Mouse (Mus musculus) neural tube, embryonic 11.5 days (tissue): Measurements from ENCODE around the gene Usp33. TPM values are rescaled to one million over a fixed set of nuclear protein-coding genes. Genes with fewer than 3 reads are reported as not detected.

Experiments used
- ATAC-seq: fragments of 200-750 bp; cut with Nextera tagmentation; 2 replicates; pipeline ENCODE4 v1.8.0; 2017; ENCODE audit warnings: moderate number of reproducible peaks, mild to moderate bottlenecking, moderate TSS enrichment, moderate library complexity; ENCODE audit not compliant: insufficient read depth, low FRiP score, low TSS enrichment
- DNase-seq: peaks from one replicate; pipeline ENCODE4 v3.0.0-alpha.2; 2015; ENCODE audit warnings: low spot score
- H3K27ac ChIP-seq: fragments of 300-500 bp; sonication (generic); 2 replicates; pipeline ENCODE4 v1.5.1; 2014; ENCODE audit warnings: low read depth, mild to moderate bottlenecking, low read length
- H3K27me3 ChIP-seq: fragments of 300-500 bp; sonication (generic); 2 replicates; pipeline ENCODE4 v1.6.1; 2014; ENCODE audit warnings: mild to moderate bottlenecking, low read length, mixed read lengths; ENCODE audit not compliant: control insufficient read depth, insufficient read depth
- H3K36me3 ChIP-seq: fragments of 300-500 bp; sonication (generic); 2 replicates; pipeline ENCODE4 v1.6.1; 2014; ENCODE audit warnings: mild to moderate bottlenecking, low read length, moderate library complexity, mixed read lengths; ENCODE audit not compliant: control insufficient read depth, insufficient read depth
- H3K4me1 ChIP-seq: fragments of 300-500 bp; sonication (generic); 2 replicates; pipeline ENCODE4 v1.6.1; 2014; ENCODE audit warnings: low read length, mixed read lengths; ENCODE audit not compliant: control insufficient read depth, insufficient read depth
- H3K4me2 ChIP-seq: fragments of 300-500 bp; sonication (generic); 2 replicates; pipeline ENCODE4 v1.6.1; 2014; ENCODE audit warnings: low read depth, mild to moderate bottlenecking, moderate library complexity
- H3K4me3 ChIP-seq: fragments of 300-500 bp; sonication (generic); 2 replicates; pipeline ENCODE4 v1.5.1; 2014; ENCODE audit warnings: low read depth, low read length
- H3K9ac ChIP-seq: fragments of 300-500 bp; sonication (generic); 2 replicates; pipeline ENCODE4 v1.6.1; 2014; ENCODE audit warnings: mild to moderate bottlenecking, low read length
- H3K9me3 ChIP-seq: fragments of 300-500 bp; sonication (generic); 2 replicates; pipeline ENCODE4 v1.6.1; 2016; ENCODE audit warnings: low read length; ENCODE audit not compliant: control insufficient read depth
- whole genome bisulfite sequencing: fragments of 180-500 bp; shearing (Covaris S2); extraction: QIAGEN DNeasy Blood & Tissue Kit; methylation state at CpG from one replicate; pipeline ENCODE4 v1.1.7; 2014; 5-methylcytosine and 5-hydroxymethylcytosine counted together
- polyA plus RNA-seq: library from polyadenylated mRNA; unstranded; fragments of >200 nt; fragmentation: Nextera tagmentation; extraction: Ambion mirVana; gene quantifications from 2 replicates; pipeline ENCODE4 v1.2.1, GENCODE M21; 2014

Usp33 gene
- polyA plus RNA-seq, 1 experiment from 2014 or later: 81.9 TPM

DNA sequence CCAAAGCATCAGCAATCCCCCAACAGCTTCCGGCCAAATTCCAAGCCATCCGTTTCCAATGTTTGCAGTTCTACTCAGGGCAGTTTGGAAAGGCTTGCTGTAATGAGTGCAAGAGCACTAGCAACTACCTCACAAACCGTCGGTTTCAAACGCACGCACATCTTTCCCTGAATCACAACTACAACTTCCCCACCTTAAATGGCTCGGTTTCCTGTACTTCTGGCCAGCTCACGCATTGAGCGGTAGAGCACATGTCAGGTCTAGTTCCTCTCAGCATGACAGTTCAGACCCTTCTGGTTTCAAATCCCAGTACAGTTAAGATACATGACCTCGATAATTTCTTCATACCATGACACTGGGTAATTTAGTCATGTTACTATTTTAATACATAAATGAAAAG is 12.6 kb upstream of the Usp33 start:
- DNase-seq (no peak), ATAC-seq (no peak)
- 97% methylated on average over 10 of the region's 10 CpGs for WGBS
- peaks cover 13% of the 10 kb centered on the region for H3K36me3 ChIP-seq
- H3K4me1 ChIP-seq: no peaks in the 10 kb centered on the region
- no peak overlapping the region for H3K4me2 ChIP-seq
- no peak overlapping the region for H3K27ac ChIP-seq
- no peaks in the 10 kb centered on the region for H3K9me3 ChIP-seq
- H3K9ac ChIP-seq: no peak overlapping the region
- H3K27me3 ChIP-seq: no peaks in the 10 kb centered on the region
- H3K4me3 ChIP-seq: no peak overlapping the region

- peaks cover 3% of the 10 kb centered on the region; the same call in 1 of the 2 replicates for H3K4me1 ChIP-seq
- H3K36me3 ChIP-seq: peaks cover 13% of the 10 kb centered on the region
- H3K27me3 ChIP-seq: no peaks in the 10 kb centered on the region
- no peak overlapping the region for H3K4me3 ChIP-seq
- no peak overlapping the region for H3K9ac ChIP-seq
- H3K9me3 ChIP-seq: no peaks in the 10 kb centered on the region
- H3K4me2 ChIP-seq: no peak overlapping the region
- no peak overlapping the region for H3K27ac ChIP-seq
- WGBS: 88% methylated on average over 8 of the region's 8 CpGs
- ATAC-seq (no peak), DNase-seq (no peak)
Observed at GRCm38 (mm10) chr3:152336085-152336484, 10.2 kb upstream of the Usp33 start.

DNA sequence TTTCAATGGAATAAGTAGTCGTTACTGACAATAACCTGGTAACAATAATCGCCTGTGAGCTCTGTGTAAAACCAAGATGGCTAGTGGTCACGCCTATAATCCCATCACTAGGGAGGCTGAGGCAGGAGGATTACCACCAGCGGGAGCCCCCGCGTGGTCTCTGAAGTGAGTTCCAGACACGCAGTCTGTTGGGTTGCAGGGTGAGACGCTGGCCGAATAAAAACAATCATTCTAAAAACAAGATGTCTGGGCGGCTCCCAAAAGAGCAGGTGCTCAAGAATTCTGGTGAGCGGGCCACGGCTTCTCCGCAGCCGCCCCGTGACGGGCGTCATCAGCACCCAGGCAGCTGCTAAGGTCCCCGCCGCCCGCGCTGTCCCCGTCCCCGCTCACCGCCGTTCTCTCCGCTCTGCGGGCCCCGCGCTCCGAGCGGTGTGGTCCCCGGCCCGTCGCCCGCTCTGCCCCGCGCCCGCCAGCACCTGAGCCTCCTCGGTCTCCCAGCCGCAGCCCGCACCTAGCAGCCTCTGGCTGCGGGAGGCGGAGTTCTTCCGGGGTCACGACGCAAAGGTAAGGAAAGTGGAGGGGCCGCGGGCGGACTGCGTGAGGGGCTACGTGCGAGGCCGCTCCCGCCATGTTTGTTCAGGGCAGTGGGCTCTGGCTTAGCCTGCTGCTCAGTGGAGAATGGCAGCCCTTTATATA is 6.3 kb upstream of the Usp33 start, which contains the start of gene Miga1:
Gene Miga1, minus strand, starts transcription at position 546 of the 696 bp plus-strand sequence.
- H3K27ac ChIP-seq: no peak within 1 kb of the TSS

GRCm38 (mm10) chr3:152342961-152343517 is 3.2 kb upstream of the Usp33 start:
- no peak overlapping the region for H3K9ac ChIP-seq
- no peak for DNase-seq
- H3K27me3 ChIP-seq: no peaks in the 10 kb centered on the region
- peaks cover 7% of the 10 kb centered on the region; the same call in 1 of the 2 replicates for H3K4me1 ChIP-seq
- no peaks in the 10 kb centered on the region for H3K9me3 ChIP-seq
- no peak overlapping the region for H3K4me2 ChIP-seq
- H3K27ac ChIP-seq: no peak overlapping the region
- H3K4me3 ChIP-seq: no peak overlapping the region
- 92% methylated on average over 15 of the region's 15 CpGs for whole genome bisulfite sequencing
- ATAC-seq: no peak
- no peaks in the 10 kb centered on the region for H3K36me3 ChIP-seq

More for the DNA sequence above, 6.3 kb upstream of the Usp33 start, which contains the start of gene Miga1:
- 3% methylated on average over 49 of the region's 54 CpGs for WGBS
- Histone ChIP-seq H3K36me3 (peaks cover 4% of the 10 kb centered on the region; the same call in 1 of the 2 replicates), H3K27me3 (no peaks in the 10 kb centered on the region), H3K9ac (peak within 1 kb of the TSS; percentile 66), H3K4me2 (peak within 1 kb of the TSS; percentile 47), H3K9me3 (no peaks in the 10 kb centered on the region), H3K4me1 (peaks cover 3% of the 10 kb centered on the region; the same call in 1 of the 2 replicates), H3K4me3 (peak within 1 kb of the TSS; percentile 89)
- DNase-seq (peak; percentile 87), ATAC-seq (peak; percentile 93)

- DNase-seq (peak; percentile 29), ATAC-seq (peak; percentile 69)
- Histone ChIP-seq H3K27ac (peak overlapping the region; percentile 60; the same call in 1 of the 2 replicates), H3K4me3 (peak overlapping the region; percentile 91), H3K9ac (peak overlapping the region; percentile 92), H3K9me3 (no peaks in the 10 kb centered on the region), H3K27me3 (no peaks in the 10 kb centered on the region), H3K36me3 (no peaks in the 10 kb centered on the region), H3K4me1 (peaks cover 4% of the 10 kb centered on the region; the same call in 1 of the 2 replicates), H3K4me2 (peak overlapping the region; percentile 50)
- under 1% methylated on average over 33 of the region's 54 CpGs for WGBS
Observed at GRCm38 (mm10) chr3:152346633-152347141, 409 bp downstream of the Usp33 start.

- H3K9ac ChIP-seq: no peak overlapping the region
- peak overlapping the region; percentile 91 for H3K4me3 ChIP-seq
- 49% methylated on average over 3 of the region's 3 CpGs for WGBS
- peak overlapping the region; percentile 50 for H3K4me2 ChIP-seq
- no peak for DNase-seq
- no peak overlapping the region for H3K27ac ChIP-seq
- peaks cover 4% of the 10 kb centered on the region; the same call in 1 of the 2 replicates for H3K4me1 ChIP-seq
- H3K36me3 ChIP-seq: no peaks in the 10 kb centered on the region
- no peaks in the 10 kb centered on the region for H3K27me3 ChIP-seq
- H3K9me3 ChIP-seq: no peaks in the 10 kb centered on the region
- ATAC-seq: no peak
Observed at GRCm38 (mm10) chr3:152347227-152347626, 949 bp downstream of the Usp33 start.

DNA sequence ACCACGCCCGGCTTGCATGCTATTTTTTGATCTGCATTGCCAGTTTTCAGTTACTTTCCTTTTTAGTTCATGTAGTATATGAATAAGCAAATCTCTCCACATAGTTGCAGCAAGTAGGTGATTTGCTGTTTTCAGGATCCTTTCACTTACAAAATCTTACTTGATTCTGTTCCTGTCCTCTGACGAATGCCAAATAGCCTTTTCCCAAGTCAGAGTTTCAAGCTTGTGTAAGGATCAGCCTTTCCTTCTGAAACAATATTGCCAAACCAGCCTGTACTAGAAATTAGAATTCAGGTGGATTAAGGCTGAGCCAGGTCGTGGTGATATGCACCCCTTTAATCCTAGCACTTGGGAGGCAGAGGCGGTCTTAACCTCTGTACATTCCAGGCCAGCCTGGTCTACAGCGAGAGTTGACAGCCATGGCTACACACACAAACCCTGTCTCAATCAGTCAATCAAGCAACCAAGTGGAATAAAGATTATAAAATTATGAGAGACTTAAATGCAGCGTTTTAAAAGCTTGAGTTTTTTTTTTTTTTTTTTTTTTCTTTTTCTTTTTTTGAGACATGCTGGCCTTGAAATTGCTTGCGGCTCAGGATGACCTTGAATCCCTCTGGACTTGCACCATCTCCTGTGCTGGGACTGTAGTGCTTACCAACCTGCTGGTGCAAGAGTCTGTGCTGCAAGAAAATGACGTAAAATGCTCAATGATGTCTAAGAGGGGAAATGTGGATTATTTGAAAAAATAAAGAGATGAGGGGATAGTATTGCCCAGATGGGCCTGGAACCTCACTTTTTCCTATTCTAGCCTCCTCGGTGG is 1.9 kb downstream of the Usp33 start:
- Histone ChIP-seq H3K9ac (no peak overlapping the region), H3K9me3 (no peaks in the 10 kb centered on the region), H3K4me2 (no peak overlapping the region), H3K27ac (no peak overlapping the region), H3K4me3 (no peak overlapping the region), H3K36me3 (no peaks in the 10 kb centered on the region), H3K27me3 (no peaks in the 10 kb centered on the region), H3K4me1 (peaks cover 4% of the 10 kb centered on the region; the same call in 1 of the 2 replicates)
- ATAC-seq: no peak
- 90% methylated on average over 10 of the region's 10 CpGs for WGBS
- no peak for DNase-seq

DNA sequence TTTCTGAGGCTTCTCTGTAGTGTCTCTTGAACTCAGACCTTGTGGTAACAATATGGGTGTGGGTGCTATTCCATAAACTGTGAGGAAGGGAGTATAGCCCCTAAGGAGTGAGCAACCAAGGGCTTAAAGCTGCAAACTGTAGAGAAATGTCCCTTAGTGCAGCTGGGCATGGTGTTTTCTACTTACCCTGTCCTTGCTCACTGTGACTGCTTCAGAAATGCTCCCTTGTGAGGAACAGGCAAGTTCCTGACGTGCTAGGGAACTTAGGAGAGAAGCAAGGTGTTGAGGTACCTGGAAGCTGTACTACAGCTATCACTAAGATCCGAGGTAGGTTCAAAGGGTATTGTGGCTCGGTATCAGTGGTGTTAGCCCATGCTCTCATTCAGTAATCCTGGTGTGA is 4.2 kb downstream of the Usp33 start:
- H3K4me2 ChIP-seq: no peak overlapping the region
- WGBS: 84% methylated on average over 3 of the region's 3 CpGs
- H3K36me3 ChIP-seq: no peaks in the 10 kb centered on the region
- H3K9me3 ChIP-seq: no peaks in the 10 kb centered on the region
- no peak overlapping the region for H3K27ac ChIP-seq
- peaks cover 4% of the 10 kb centered on the region; the same call in 1 of the 2 replicates for H3K4me1 ChIP-seq
- H3K27me3 ChIP-seq: no peaks in the 10 kb centered on the region
- H3K4me3 ChIP-seq: no peak overlapping the region
- no peak overlapping the region for H3K9ac ChIP-seq
- ATAC-seq (no peak), DNase-seq (no peak)
